Mouse (Mus musculus) lung, adult 2 months (tissue): ENCODE data around the gene Gm20388.

ENCODE experiments used
- CTCF ChIP-seq: fragments of 200-500 bp; IDR thresholded peaks from 2 replicates; pipeline ENCODE4 v1.5.1; 2011; ENCODE audit warnings: mild to moderate bottlenecking, low read length, control low read depth; ENCODE audit not compliant: insufficient read depth
- POLR2A ChIP-seq: fragments of 200-500 bp; IDR thresholded peaks from 2 replicates; pipeline ENCODE4 v1.6.1; 2011; ENCODE audit warnings: low read depth, mild to moderate bottlenecking, control low read depth, low read length, borderline replicate concordance; ENCODE audit errors: extremely low read depth

- TF ChIP-seq POLR2A, result no peak
- no peak for TF ChIP-seq CTCF
Measured at GRCm38 (mm10) chr8:121013318-121013717, 1102.7 kb downstream of the Gm20388 start.
